Mouse (Mus musculus) G1E (cell line): Measurements from ENCODE around the gene Dennd1a.

Source experiments
- CTCF ChIP-seq: IDR thresholded peaks from 2 replicates; pipeline ENCODE4 v1.5.1; 2012; ENCODE audit warnings: low read depth, low read length, inconsistent platforms, mixed read lengths
- GATA2 ChIP-seq: IDR thresholded peaks from 2 replicates; pipeline ENCODE4 v1.6.1; 2012; ENCODE audit warnings: low read depth, low read length, inconsistent platforms, borderline replicate concordance

GRCm38 (mm10) chr2:37932240-37932639 is 354.9 kb downstream of the Dennd1a start:
- no peak for TF ChIP-seq CTCF
- no peak for TF ChIP-seq GATA2
